Mouse (Mus musculus) B cell, adult 62 days (primary cell): ENCODE results near the gene Syne4. TPM values are rescaled to one million over a fixed set of nuclear protein-coding genes. Genes with fewer than 3 reads are reported as not detected.

Experiments used
- total RNA-seq: library from RNA; stranded (reverse); gene quantifications from 4 replicates; pipeline ENCODE4 v1.2.4, GENCODE M21; 2023

The Syne4 gene
- 3.5 to 6.6 TPM (median 5.7 TPM) in 4 replicates for total RNA-seq

GRCm38 (mm10) chr7:30314721-30315155, at the start of gene Syne4:
Gene Syne4 (plus strand): TSS chr7:30314807.

DNA sequence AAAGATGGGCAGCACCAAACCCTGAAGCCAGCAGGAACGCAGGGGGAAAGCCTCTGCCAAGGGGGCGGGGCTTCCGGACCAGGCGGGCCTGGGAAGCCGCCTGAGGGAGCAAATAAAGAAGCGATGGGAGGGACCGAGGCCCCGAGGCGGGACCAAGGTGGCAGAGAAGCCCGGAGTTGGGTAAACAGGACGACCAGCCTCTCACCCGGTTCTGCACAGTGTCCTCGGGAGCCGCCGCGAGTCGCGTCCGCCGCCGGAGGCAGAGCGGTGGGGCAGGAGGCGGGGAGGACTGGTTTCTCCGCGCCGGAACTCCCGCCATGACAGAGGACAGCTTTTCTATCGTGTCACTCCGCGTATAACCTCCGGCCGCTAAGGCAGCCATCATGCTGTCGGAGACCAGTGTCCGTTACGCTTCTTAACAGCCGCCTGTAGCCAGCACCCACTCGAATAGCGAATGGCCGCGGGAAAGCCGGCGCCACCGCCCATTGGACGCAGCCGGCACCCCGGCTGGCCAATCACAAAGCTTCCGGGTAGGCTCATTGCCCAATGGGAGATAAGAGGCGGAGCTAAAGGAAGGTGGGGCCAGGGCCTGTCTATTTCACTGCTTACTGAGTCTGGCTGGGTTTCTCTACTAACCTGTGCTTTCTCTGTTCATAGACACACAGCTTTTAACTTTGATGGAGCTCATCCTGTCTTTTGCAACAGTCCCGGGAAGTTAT, 34.5 kb upstream of the Syne4 start, which contains the start of the genes Thap8 and Wdr62:
Thap8 (plus strand) TSS at position 144 of the 719 bp plus-strand sequence.
Wdr62 (minus strand) TSS at position 469 of the 719 bp plus-strand sequence.

GRCm38 (mm10) chr7:30291215-30292131, 23.1 kb upstream of the Syne4 start, which contains the start of gene Clip3:
Gene Clip3 (plus strand): TSS chr7:30291728.

DNA sequence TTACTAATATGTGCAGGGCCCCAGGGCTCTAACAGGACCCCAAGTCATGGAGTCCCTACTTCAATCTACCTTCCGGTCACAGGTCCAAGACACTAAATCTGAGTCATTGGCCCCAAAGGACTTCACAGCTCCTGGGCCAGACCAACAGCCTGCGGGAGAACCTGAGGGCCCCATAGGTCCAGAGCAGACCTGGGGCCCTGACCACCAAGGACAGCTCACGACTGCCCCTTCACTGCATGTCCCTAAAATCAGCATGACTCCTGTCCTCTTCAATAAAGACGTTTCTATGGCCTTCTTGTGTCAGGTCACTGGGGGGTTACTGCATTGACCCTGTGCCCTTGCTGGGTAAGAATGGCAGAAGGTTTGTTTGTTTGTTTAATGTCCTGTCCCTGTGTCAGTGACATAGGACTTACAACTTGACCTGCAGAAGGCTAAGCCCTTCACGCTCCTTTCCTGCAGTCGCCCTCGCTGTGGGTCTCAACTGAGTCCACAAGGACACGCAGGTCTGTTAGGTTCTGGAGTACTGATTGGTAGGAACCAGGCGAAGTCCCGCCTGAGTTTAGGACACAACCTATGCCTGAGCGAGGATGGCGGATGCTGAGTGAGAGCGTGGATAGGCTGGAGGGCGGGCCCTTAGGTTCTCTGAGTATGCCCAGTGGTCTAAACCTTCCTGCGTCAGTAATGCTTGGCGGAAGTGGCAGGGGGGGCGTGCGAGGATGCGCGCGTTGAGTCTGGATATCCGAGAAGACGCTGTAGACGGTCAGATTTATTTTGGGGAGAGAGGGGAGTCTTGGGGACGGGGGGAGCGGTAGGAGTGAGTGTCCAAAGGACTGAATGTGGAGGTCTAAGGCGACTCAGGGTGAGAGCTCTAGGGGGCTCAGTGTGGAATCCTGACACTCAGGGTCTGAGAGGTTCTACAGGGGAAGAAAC, 6.3 kb upstream of the Syne4 start, which contains the start of gene Alkbh6:
Alkbh6 (plus strand) TSS at position 642 of the 930 bp plus-strand sequence.

DNA sequence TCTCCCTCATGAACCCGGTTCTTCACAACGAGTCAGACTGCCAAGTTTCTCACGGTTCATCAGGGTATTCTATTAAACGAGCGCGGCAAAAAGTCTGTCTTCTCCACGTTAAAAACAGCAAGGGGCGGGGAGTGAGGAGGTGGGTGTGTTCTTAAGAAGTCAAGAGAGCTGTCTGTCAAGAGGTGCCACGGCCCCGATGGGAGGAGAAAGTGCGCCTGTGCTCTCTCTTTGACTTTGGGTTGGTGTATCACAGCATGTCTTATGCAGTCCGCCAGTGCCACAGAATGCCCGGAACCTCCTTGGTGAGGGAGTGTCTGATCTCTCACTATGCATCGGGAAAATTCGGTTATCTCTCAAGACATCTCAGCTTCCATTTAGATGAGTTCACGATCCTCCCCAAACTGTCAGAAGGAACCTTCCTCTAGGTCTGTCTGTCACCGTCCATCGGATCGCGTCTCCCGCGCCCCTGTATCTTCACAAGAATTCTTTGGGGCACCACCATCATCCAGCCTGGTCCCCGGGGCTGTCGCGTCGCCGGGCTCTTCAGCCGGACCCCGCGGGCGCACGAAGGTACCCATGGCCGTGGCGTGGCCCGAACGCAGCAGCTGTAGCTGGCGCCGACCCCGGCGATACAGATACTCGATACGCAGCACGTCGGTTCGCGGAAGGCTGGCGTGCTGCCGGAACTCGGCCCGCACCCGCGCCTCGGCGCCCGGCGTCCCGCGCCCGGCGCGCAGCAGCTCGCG, 7.1 kb downstream of the Syne4 start, which contains the start of gene E130208F15Rik:
E130208F15Rik (plus strand) TSS at position 202 of the 746 bp plus-strand sequence.

GRCm38 (mm10) chr7:30323795-30324194, 9.2 kb downstream of the Syne4 start, which contains the start of gene Sdhaf1:
Gene Sdhaf1 (minus strand): TSS chr7:30323895.

GRCm38 (mm10) chr7:30362652-30363343, 48.2 kb downstream of the Syne4 start, which contains the start of gene Lrfn3:
Gene Lrfn3 (minus strand): TSS chr7:30362772.

Other genes starting within 250 kb of the Syne4 start
- gene Zfp82, start 241.9 kb upstream of the Syne4 start, total RNA-seq, result 2.3 to 4.9 TPM (median 4.0 TPM) in 4 replicates
- gene Gm26920, start 224.4 kb upstream of the Syne4 start, total RNA-seq, result 1.4 TPM in 1 of 4 replicates, not detected in the others
- 3.4 to 7.1 TPM (median 5.3 TPM) in 4 replicates for gene Zfp566, start 224.3 kb upstream of the Syne4 start, total RNA-seq
- 21.4 to 32.3 TPM (median 22.1 TPM) in 4 replicates for gene Zfp260, start 220.0 kb upstream of the Syne4 start, total RNA-seq
- gene Zfp382, start 192.9 kb upstream of the Syne4 start, total RNA-seq, result 11.9 to 15.5 TPM (median 15.2 TPM) in 4 replicates
- 43.1 to 54.7 TPM (median 48.2 TPM) in 4 replicates for gene Zfp146, start 145.1 kb upstream of the Syne4 start, total RNA-seq
- gene Cox7a1, start 130.7 kb upstream of the Syne4 start, total RNA-seq, result not detected in 4 replicates
- 170 to 185 TPM (median 179 TPM) in 4 replicates for gene Capns1, start 116.0 kb upstream of the Syne4 start, total RNA-seq
- 34.3 to 44.9 TPM (median 41.8 TPM) in 4 replicates for gene Polr2i, start 82.9 kb upstream of the Syne4 start, total RNA-seq
- gene Tbcb, start 82.5 kb upstream of the Syne4 start, total RNA-seq, result 30.0 to 41.9 TPM (median 35.3 TPM) in 4 replicates
- gene Ovol3, start 79.1 kb upstream of the Syne4 start, total RNA-seq, result not detected in 4 replicates
- gene Thap8, start 34.7 kb upstream of the Syne4 start, total RNA-seq, result 1.2 to 2.7 TPM (median 1.7 TPM) in 4 replicates
- 6.4 to 9.9 TPM (median 8.2 TPM) in 4 replicates for gene Wdr62, start 34.4 kb upstream of the Syne4 start, total RNA-seq
- 1.2 TPM in 1 of 4 replicates, not detected in the others for gene Clip3, start 23.1 kb upstream of the Syne4 start, total RNA-seq
- gene Alkbh6, start 6.1 kb upstream of the Syne4 start, total RNA-seq, result 67.8 to 84.6 TPM (median 78.6 TPM) in 4 replicates
- 4.5 to 5.6 TPM (median 5.1 TPM) in 4 replicates for gene E130208F15Rik, start 6.9 kb downstream of the Syne4 start, total RNA-seq
- gene Sdhaf1, start 9.1 kb downstream of the Syne4 start, total RNA-seq, result 17.4 to 20.4 TPM (median 17.5 TPM) in 4 replicates
- not detected in 4 replicates for gene Lrfn3, start 48.0 kb downstream of the Syne4 start, total RNA-seq
- gene Tyrobp, start 99.0 kb downstream of the Syne4 start, total RNA-seq, result 63.3 to 80.1 TPM (median 74.7 TPM) in 4 replicates
- gene Hcst, start 105.0 kb downstream of the Syne4 start, total RNA-seq, result 34.8 to 42.0 TPM (median 39.2 TPM) in 4 replicates
- 332 to 428 TPM (median 371 TPM) in 4 replicates for gene Nfkbid, start 106.9 kb downstream of the Syne4 start, total RNA-seq
- 0.22 TPM in 1 of 4 replicates, not detected in the others for gene Aplp1, start 130.7 kb downstream of the Syne4 start, total RNA-seq
- not detected in 4 replicates for gene Kirrel2, start 142.9 kb downstream of the Syne4 start, total RNA-seq
- gene Nphs1, start 143.5 kb downstream of the Syne4 start, total RNA-seq, result not detected in 4 replicates
- gene Prodh2, start 178.8 kb downstream of the Syne4 start, total RNA-seq, result not detected in 4 replicates
- 14.2 to 18.7 TPM (median 16.3 TPM) in 4 replicates for gene Arhgap33, start 220.3 kb downstream of the Syne4 start, total RNA-seq
- gene Hspb6, start 237.4 kb downstream of the Syne4 start, total RNA-seq, result 2.2 to 3.1 TPM (median 2.7 TPM) in 4 replicates
- 10.2 to 18.1 TPM (median 13.6 TPM) in 4 replicates for gene Proser3, start 237.5 kb downstream of the Syne4 start, total RNA-seq
- 38.9 to 50.0 TPM (median 41.5 TPM) in 4 replicates for gene Lin37, start 245.0 kb downstream of the Syne4 start, total RNA-seq
- 106 to 140 TPM (median 111 TPM) in 4 replicates for gene U2af1l4, start 248.5 kb downstream of the Syne4 start, total RNA-seq
- gene Gm49396, start 248.5 kb downstream of the Syne4 start, total RNA-seq, result 9.2 to 12.8 TPM (median 11.8 TPM) in 4 replicates
- 135 to 152 TPM (median 138 TPM) in 4 replicates for gene Psenen, start 248.8 kb downstream of the Syne4 start, total RNA-seq